Mouse (Mus musculus): ENCODE measurements around the gene Rhcg. TPM values are rescaled to one million over a fixed set of nuclear protein-coding genes. Genes with fewer than 3 reads are reported as not detected.

The Rhcg gene
- polyA plus RNA-seq, 1 experiment from 2014 or later = 0.04 TPM

DNA sequence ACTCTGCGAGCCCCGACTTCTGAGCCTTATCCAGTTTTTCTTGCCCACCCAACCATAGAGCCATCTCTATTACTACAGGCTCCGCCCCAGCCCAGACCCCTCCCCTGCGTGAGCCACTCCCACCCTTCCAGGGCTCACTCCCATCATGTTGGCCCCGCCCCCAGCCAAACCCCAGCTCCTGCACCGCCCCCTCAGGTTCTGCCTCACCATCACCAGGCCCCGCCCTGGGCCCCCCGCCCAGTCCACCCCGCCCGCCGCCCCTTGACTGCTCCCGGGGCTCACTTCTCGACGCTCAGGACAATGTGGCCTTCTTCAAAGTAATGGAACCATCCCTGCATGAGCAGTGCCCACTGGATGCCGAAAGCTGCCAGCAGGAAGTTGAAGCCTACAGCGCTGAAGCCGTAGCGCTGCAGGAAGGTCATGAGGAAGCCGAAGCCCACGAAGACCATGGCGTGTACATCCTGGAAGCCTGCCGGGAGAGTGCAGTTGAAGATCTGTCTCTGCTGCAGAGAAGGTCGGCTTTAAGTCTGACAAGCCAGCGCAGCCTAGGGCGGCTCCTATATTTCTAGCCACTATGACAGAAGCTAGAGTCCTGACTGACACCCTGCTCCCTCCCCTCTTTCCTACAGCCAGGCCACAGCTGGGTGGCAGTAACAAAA lies 10.1 kb downstream of the Rhcg start:
- DNase-seq (ENCODE audit: low read depth, low spot score) (no peak), ATAC-seq (no peak)
- H3K27me3 ChIP-seq = peaks cover 26% of the 10 kb centered on the region
- CTCF ChIA-PET = interaction anchor here (0.7 to 2.0 kb wide), 2 partner anchors 13 to 50 kb away, joined by 3 to 8 read pairs; no protein-coding TSS in a partner anchor
- in situ Hi-C loops (cut with MboI; ENCODE audit: low pct_unique_long_range_greater_than_20kb) = loop anchor here (5.0 kb wide), 1 partner anchor 40 kb away; no protein-coding TSS in a partner anchor
- POLR2A ChIA-PET = no interaction called here
- TF ChIP-seq CTCF (IDR thresholded peaks at IDR 0.05) = no peak

DNA sequence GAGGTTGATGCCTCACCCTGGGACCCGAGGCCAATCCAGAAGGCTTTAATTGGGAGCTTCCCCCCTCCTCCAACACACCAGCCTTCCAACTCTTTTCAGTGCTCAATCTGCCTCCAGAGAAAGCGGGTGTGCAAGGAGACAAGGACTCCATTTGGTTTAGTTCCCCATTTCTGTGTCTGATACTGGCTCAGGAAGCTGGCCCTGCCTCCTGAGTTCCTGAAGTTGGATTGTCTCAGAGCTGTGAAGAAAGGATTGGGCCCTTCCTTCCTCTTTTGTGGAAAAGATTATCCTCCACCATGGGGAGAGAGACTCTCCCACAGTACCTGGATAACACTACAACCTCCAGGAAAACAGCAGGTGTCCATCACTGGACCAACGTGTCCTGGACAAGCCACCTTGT lies 10.7 kb downstream of the Rhcg start:
- TF ChIP-seq CTCF (IDR thresholded peaks at IDR 0.05) = no peak
- POLR2A ChIA-PET = no interaction called here
- H3K27me3 ChIP-seq = peaks cover 31% of the 10 kb centered on the region
- CTCF ChIA-PET = interaction anchor here (0.7 to 2.0 kb wide), 2 partner anchors 12 to 49 kb away, joined by 3 to 8 read pairs; no protein-coding TSS in a partner anchor
- in situ Hi-C loops (cut with MboI; ENCODE audit: low pct_unique_long_range_greater_than_20kb) = loop anchor here (5.0 kb wide), 1 partner anchor 41 kb away; no protein-coding TSS in a partner anchor
- ATAC-seq (no peak), DNase-seq (ENCODE audit: low read depth, low spot score) (no peak)

DNA sequence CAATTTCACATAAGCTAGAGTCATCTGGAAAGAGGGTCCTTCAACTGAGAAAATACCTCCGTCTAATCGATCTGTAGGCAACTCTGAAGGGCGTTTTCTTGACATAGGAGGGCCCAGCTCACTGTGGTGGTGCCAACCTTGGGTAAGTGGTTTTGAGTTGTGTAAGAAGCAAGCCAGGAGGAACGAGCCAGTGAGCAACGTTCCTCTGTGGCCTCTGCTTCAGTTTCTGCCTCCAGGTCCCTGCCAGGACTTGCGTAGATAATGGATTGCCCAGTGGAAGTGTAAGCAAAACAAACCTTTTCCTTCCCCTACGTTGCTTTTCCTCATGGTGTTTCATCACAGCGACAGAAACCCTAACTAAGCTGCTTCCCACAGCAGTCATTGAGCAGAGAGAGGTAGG lies 15.5 kb downstream of the Rhcg start:
- POLR2A ChIA-PET = no interaction called here
- no peak for ATAC-seq
- in situ Hi-C loops (cut with MboI; ENCODE audit: low pct_unique_long_range_greater_than_20kb) = no loop called here
- TF ChIP-seq CTCF (IDR thresholded peaks at IDR 0.05) = no peak
- peaks cover 50% of the 10 kb centered on the region for H3K27me3 ChIP-seq
- CTCF ChIA-PET = no interaction called here
- DNase-seq (ENCODE audit: low read depth, low spot score) = no peak

DNA sequence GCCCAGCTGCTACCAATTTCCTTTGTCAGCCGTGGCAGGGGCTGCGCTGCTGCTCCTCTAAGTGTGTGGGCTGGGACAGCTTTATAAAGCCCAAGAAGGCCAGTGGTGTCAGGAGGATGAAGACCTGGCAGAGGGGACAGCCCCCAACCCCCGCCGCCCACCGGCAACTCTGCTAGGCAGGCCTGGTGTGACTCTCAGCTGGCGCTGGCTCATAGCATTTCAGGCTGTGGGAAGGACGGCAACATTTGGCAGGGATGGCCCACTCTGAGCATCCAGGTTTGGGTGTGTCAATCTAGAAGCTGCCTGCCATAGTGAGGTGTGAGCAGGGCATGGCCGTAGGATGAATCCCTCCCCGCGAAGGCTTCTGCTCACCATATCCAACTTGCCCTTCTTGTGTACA lies 17.3 kb downstream of the Rhcg start:
- no peak for DNase-seq (ENCODE audit: low read depth, low spot score)
- CTCF ChIA-PET = no interaction called here
- in situ Hi-C loops (cut with MboI; ENCODE audit: low pct_unique_long_range_greater_than_20kb) = no loop called here
- POLR2A ChIA-PET = no interaction called here
- ATAC-seq = no peak
- no peak for TF ChIP-seq CTCF (IDR thresholded peaks at IDR 0.05)
- H3K27me3 ChIP-seq = peaks cover 38% of the 10 kb centered on the region

DNA sequence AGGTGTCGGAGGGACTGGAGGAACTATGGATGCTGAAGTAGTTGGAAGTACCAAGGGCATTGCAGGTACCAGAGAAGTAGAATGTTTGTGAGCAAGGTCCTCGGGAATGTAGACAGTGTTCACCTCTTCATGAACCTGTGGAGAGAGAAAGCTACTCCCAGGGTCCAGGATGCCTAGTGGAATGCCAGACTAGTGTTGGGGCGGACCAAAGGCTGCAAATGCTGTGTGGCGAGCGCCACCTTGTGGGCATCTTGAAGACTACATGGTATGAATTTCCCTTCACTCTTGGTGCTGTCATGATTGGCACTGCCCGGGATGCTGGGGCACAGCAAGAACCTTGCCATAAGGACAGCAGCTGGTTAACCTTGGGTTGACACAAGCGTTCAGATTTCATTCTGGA lies 22.6 kb downstream of the Rhcg start:
- DNase-seq (ENCODE audit: low read depth, low spot score) (peak; percentile 17), ATAC-seq (no peak)
- in situ Hi-C loops (cut with MboI; ENCODE audit: low pct_unique_long_range_greater_than_20kb) = loop anchor here (5.0 kb wide), 1 partner anchor 98 kb away; no protein-coding TSS in a partner anchor
- H3K27me3 ChIP-seq = peaks cover 51% of the 10 kb centered on the region
- ChIA-PET CTCF (interaction anchor here (0.8 to 3.2 kb wide), 9 partner anchors 11 to 104 kb away, joined by 3 to 17 read pairs (median 4); no protein-coding TSS in a partner anchor), POLR2A (no interaction called here)
- TF ChIP-seq CTCF (IDR thresholded peaks at IDR 0.05) = peak; percentile 91

DNA sequence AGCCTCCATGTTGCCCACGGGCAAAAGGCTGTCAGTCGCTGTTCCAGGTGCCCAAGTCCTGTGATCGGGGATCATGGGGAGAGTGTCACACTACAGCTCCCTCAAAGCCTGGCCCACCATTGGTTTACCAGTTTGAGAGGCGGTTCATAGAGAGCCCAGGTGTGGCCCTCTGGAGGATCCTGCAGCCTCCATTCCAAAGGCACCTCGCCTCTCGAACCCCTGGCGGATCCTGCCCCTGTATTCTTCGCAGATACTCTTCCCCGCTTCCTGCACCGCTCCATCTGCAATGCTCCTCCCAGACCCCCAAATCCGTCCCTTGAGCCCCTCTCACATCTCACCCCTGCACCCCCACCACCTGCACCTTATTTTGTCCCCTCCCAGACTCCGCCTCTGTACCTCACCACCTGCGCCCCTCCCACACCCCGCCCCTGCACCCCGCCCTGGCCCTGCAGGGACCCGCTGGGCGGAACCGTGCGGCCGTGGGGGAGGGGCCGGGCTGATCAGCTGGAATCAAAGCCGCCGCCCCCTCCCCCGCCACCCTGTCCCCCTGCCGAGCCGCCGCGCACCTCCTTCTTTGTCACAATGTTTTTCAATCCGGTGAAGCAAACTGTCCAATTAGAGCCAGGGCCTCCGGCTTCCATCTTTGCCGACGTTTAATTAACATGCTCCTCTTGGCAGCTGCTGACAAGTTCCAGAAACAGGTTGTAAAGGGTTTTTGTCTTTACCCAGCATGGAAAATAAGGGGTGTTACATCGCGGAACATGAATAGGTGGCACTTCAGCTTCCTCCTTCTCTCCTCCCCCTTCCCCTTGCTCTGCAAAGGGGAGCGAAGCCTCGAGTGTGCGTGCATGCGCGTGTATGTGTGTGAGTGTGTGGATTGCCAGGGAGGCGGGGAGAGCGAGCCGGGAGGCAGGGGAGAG lies 25.4 kb downstream of the Rhcg start:
- CTCF ChIA-PET = interaction anchor here (1.4 to 3.2 kb wide), 3 partner anchors 15 to 45 kb away, joined by 4 to 17 read pairs (median 11); no protein-coding TSS in a partner anchor
- no peak for TF ChIP-seq CTCF (IDR thresholded peaks at IDR 0.05)
- DNase-seq (ENCODE audit: low read depth, low spot score) (no peak), ATAC-seq (peak; percentile 23)
- in situ Hi-C loops (cut with MboI; ENCODE audit: low pct_unique_long_range_greater_than_20kb) = loop anchor here (5.0 kb wide), 1 partner anchor 95 kb away; no protein-coding TSS in a partner anchor
- POLR2A ChIA-PET = no interaction called here
- H3K27me3 ChIP-seq = peaks cover 58% of the 10 kb centered on the region

DNA sequence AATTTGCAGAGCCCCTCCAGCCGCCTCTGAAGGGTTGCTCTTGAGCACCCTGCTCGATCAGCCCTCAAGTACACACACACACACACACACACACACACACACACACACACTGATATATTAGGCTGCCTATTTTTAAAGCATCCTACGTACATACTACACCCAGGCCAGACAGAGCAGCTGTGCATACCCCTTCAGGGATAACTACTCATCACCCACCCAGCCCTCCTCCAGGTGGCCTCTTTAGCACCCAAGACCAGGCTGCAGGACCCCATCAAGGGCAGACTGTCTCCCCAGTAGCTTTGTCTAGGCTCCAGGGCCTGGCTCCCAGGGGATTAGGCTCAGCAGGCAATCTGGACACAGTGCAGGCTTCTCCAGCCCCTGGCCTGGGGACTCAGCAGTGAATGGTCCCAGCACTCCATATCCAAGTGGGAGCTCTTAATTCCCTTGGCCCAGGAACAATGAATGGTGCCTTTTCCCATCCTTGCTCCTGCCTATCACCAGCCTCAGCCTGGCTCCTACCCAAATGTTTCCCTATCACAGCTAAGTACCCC lies 26.8 kb downstream of the Rhcg start:
- peaks cover 58% of the 10 kb centered on the region for H3K27me3 ChIP-seq
- ChIA-PET POLR2A (no interaction called here), CTCF (interaction anchor here (1.4 to 1.5 kb wide), 2 partner anchors 14 to 44 kb away, joined by 4 to 11 read pairs; no protein-coding TSS in a partner anchor)
- TF ChIP-seq CTCF (IDR thresholded peaks at IDR 0.05) = no peak
- DNase-seq (ENCODE audit: low read depth, low spot score) (no peak), ATAC-seq (no peak)
- in situ Hi-C loops (cut with MboI; ENCODE audit: low pct_unique_long_range_greater_than_20kb) = loop anchor here (5.0 kb wide), 1 partner anchor 93 kb away; no protein-coding TSS in a partner anchor

DNA sequence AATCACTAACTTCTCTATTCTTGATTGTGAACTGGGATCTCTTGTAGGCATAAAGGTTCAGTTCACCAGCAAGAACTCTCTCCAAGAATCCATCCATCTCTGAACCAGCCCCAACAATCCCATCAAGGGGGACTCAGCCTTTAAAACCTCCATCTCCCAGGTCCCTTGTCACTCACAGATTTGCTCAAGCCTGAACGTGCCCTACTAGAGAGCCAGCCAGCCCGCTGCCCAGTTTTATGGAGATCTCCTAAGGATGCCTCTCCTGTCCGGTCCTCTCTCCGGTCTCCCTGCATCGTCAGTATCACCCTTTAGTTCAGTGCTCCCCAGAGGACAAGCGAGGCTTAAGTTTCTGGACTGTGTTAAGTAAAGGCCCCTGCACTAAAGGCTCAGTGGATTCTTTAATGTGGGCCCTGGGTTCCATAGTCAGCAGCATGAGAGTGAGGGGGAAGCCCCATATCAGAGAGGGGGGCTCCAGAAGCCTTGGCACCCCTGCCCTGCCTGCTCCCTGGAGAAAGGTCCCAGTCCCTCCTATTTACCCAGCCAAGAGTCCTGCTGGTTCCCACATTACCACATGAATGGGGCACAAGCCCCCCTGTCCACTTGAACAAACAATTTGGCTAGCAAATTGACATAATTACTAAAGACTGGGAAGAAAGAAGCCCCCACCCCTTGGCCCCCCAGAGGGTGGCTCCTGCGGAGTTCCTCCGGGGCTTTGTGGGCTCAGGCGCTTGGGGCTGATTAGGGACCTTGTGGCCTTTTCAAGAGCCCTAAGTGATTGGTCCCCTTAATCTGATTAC lies 27.5 kb downstream of the Rhcg start:
- ChIA-PET CTCF (no interaction called here), POLR2A (no interaction called here)
- DNase-seq (ENCODE audit: low read depth, low spot score) = no peak
- peaks cover 58% of the 10 kb centered on the region for H3K27me3 ChIP-seq
- ATAC-seq = no peak
- TF ChIP-seq CTCF (IDR thresholded peaks at IDR 0.05) = no peak
- in situ Hi-C loops (cut with MboI; ENCODE audit: low pct_unique_long_range_greater_than_20kb) = loop anchor here (5.0 kb wide), 1 partner anchor 93 kb away; no protein-coding TSS in a partner anchor

DNA sequence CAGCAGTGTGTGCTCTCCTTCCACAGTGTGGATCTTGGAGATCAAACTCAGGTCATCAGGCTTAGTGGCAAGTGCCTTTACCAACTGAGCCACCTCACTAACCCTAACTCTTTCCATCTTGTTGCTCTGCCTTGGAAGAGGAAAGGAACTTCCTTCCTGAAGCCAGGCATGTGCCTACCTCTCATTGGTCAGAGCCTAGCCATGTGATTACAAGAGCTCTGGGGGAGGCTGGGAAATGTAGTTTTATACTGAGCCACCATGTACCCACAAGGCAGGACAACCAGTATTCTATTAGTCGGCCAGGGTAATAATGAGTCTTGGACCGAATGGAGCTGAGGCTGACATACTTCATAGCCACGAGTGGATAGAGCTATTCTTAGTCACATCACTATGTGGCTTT lies 29.2 kb downstream of the Rhcg start:
- H3K27me3 ChIP-seq = peaks cover 54% of the 10 kb centered on the region
- ChIA-PET CTCF (interaction anchor here (1.0 kb wide), 1 partner anchor 41 kb away, joined by 3 read pairs; no protein-coding TSS in a partner anchor), POLR2A (no interaction called here)
- in situ Hi-C loops (cut with MboI; ENCODE audit: low pct_unique_long_range_greater_than_20kb) = no loop called here
- TF ChIP-seq CTCF (IDR thresholded peaks at IDR 0.05) = no peak
- ATAC-seq (no peak), DNase-seq (ENCODE audit: low read depth, low spot score) (no peak)

DNA sequence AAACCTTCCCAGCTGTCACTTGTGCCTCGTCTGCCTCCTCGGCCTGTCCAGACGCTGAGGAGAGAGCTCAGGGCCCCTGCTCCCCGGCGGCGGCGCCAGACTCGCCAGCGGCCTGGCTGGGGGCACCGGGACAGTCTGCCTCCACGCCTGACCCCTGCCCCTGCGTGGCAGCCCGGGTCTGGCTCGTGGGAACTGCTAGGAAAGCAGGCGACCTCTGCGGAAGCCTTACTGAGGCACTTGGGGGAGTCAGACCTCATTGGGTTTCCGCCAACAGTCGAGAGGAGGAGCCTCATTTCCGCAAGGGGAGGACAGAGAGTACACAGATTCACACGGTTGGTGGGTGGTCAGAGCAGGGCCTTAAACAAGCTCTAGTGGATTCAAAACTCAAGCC lies 38.6 kb downstream of the Rhcg start:
- no peak for TF ChIP-seq CTCF (IDR thresholded peaks at IDR 0.05)
- DNase-seq (ENCODE audit: low read depth, low spot score) (no peak), ATAC-seq (no peak)
- ChIA-PET CTCF (no interaction called here), POLR2A (interaction anchor here (0.6 kb wide), 1 partner anchor 156 kb away, joined by 3 read pairs; no protein-coding TSS in a partner anchor)
- in situ Hi-C loops (cut with MboI; ENCODE audit: low pct_unique_long_range_greater_than_20kb) = no loop called here
- H3K27me3 ChIP-seq = peaks cover 56% of the 10 kb centered on the region
